Mouse (Mus musculus): ENCODE results near the gene Nav2. TPM values are rescaled to one million over a fixed set of nuclear protein-coding genes. Genes with fewer than 3 reads are reported as not detected.

The Nav2 gene
- total and polyA plus RNA-seq, 2 experiments from 2014 or later: 16.3 to 44.0 TPM

DNA sequence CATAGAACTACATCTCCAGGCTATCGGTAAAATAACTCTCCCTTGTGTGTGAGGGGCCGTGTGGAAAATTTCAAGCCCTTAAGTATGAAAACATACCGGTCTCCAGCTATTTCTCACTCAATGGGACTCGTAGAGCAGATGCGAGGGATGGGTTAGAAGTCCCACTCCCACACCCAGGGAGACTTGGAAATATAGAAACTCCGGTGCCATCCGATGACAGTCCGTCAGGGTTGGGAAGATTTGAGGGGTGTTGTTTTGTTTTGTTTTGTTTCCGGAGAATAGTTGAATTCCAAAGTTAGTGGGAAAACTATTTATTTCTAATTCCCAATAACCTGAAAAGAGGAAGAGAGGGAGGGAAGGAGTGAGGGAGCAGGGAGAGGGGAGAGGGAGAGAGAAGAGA lies 728.8 kb downstream of the Nav2 start:
- Histone ChIP-seq H3K36me3 (ENCODE audit: insufficient read depth) (no peaks in the 10 kb centered on the region), H3K4me1 (ENCODE audit: insufficient read depth) (no peaks in the 10 kb centered on the region), H3K4me3 (ENCODE audit: low read depth, low read length) (no peak overlapping the region), H3K27me3 (ENCODE audit: insufficient read depth, low read length) (peaks cover 94% of the 10 kb centered on the region), H3K27ac (ENCODE audit: low read depth, low read length) (no peak overlapping the region), H3K9ac (no peak overlapping the region), H3K9me3 (ENCODE audit: low read length) (no peaks in the 10 kb centered on the region), H3K4me2 (ENCODE audit: low read depth) (no peak overlapping the region)
- ATAC-seq (no peak), DNase-seq (no peak)
- 1% methylated on average over 9 of the region's 9 CpGs for WGBS
- no peak for TF ChIP-seq CTCF (IDR thresholded peaks at IDR 0.05; ENCODE audit: low read depth)

DNA sequence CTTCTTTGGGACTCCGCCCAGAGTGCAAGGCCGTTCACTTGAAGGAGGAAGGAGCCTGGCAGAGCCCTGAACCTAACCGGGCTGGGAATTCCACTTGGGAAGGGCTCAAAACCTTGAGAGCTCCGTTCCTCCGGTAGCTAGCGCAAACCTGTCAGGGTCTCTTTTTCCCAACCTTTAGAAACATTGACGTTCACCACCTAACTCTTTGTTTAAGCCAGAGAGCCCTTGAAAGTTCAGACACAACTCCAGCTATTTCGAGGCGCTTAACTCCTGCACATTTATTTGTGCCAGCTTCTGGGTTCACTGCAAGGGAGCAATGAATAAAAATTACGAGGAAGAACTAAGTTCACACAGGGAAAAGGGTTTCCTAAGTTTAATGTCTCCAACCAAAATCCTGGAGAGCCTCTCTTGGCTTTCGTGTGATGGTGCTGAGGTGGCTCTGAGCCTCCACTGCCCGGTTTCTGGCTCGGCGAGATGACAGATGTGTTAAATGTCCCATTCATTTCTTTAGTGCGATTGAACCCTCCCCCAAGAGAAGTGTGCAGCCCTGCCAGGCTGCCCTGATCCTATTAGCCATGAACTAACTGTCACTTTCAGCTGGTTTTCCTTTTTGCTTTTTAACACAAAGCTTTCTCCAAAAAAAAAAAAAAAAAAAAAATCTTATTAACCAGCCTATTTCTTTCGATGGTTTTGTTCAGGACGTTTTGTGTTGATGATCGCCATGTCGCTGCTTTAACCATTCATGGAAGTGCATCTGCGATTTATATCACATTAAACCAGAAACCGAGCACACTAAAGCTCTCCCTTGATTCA lies 729.5 kb downstream of the Nav2 start:
- Histone ChIP-seq H3K4me1 (ENCODE audit: insufficient read depth) (no peaks in the 10 kb centered on the region), H3K27ac (ENCODE audit: low read depth, low read length) (no peak overlapping the region), H3K4me2 (ENCODE audit: low read depth) (no peak overlapping the region), H3K9ac (no peak overlapping the region), H3K27me3 (ENCODE audit: insufficient read depth, low read length) (peaks cover 88% of the 10 kb centered on the region), H3K4me3 (ENCODE audit: low read depth, low read length) (no peak overlapping the region), H3K9me3 (ENCODE audit: low read length) (no peaks in the 10 kb centered on the region), H3K36me3 (ENCODE audit: insufficient read depth) (no peaks in the 10 kb centered on the region)
- DNase-seq (peak; percentile 40), ATAC-seq (no peak)
- TF ChIP-seq CTCF (IDR thresholded peaks at IDR 0.05; ENCODE audit: low read depth): no peak
- 2% methylated on average over 21 of the region's 21 CpGs for WGBS

DNA sequence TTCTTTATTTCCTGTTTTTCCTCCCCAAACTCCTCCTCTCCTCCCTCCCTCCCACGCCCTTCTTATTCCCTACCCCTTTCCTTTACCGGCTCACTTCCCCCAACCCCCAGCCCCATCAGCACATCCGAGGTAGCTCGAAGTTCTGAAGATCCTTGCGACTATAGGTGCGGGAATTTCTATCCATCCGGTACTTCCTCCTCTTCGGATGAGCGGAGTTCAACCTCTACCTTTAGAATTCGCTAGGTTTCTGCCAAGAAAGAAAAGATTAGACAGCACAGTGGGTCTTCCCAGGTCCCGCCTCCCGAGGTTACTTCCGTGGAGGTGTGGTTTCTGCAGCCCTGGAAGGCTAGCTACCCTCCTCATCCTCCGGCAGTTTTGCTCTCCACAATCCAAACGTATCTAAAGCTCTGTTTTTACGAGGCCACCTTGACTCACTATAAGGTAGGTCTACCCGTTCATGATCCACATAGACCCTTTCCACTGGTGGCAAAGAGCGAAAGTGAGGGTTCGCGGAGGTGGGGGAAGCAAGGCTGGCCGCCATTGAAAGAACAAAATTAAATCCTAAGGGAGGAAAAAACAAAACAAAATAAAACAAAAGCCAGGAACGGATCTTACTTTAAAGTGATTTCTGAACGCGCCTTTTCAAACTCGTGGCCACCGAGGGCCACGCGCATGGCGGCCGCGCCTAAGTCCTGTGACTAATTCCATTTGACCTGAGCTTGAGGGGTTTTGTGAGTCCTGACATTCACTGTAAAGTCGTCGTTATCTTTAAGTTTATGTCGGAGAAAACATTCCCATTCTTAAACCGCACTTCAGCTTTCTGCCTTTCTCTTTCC lies 730.6 kb downstream of the Nav2 start:
- Histone ChIP-seq H3K27me3 (ENCODE audit: insufficient read depth, low read length) (peaks cover 77% of the 10 kb centered on the region), H3K9ac (no peak overlapping the region), H3K4me2 (ENCODE audit: low read depth) (no peak overlapping the region), H3K4me1 (ENCODE audit: insufficient read depth) (no peaks in the 10 kb centered on the region), H3K27ac (ENCODE audit: low read depth, low read length) (no peak overlapping the region), H3K9me3 (ENCODE audit: low read length) (no peaks in the 10 kb centered on the region), H3K36me3 (ENCODE audit: insufficient read depth) (no peaks in the 10 kb centered on the region), H3K4me3 (ENCODE audit: low read depth, low read length) (no peak overlapping the region)
- DNase-seq: peak; percentile 10
- no peak for TF ChIP-seq CTCF (IDR thresholded peaks at IDR 0.05; ENCODE audit: low read depth)
- ATAC-seq: no peak
- WGBS: 3% methylated on average over 35 of the region's 35 CpGs

DNA sequence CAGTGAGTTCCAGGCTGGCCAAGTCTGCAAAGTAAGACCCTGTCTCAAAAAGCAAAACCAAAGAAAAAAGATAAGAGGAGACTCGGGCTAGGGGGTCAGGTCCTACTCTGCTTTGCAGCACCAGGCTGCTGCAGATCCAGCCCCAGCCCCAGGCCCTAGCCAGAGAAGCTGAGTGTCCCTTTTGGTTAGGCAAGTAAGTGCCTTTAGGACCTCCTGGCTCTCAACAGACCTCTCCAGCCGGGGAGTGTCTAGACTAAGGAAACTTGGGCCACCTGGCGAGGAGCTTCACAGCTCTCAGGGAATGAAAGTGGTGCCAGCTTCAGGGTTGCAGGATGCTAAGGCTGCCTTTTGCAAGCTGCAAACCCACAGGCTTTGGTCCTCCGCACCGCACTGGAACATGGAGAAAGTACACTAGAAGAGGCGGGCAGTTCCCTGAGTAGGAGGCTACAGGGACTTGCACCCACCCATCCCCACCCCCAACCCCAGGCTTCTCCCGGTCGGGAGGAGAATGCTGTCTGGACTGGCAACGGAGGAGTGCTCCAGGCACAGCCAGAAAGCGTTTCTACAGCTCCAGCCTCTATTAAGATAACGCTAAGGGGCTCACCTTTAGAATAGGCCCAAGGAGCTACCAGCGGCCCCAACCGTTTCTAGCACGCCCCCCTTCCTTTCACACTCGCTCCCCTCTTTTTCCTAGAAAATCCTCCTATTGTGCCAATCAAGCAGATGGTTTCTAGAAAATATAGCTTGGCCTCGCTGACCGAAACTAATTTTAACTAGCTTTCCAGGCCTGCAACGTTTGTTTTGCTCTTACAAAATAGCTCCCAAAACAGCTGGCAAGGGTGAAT lies 731.6 kb downstream of the Nav2 start:
- H3K27ac ChIP-seq (ENCODE audit: low read depth, low read length): no peak overlapping the region
- no peak for TF ChIP-seq CTCF (IDR thresholded peaks at IDR 0.05; ENCODE audit: low read depth)
- H3K4me2 ChIP-seq (ENCODE audit: low read depth): no peak overlapping the region
- H3K27me3 ChIP-seq (ENCODE audit: insufficient read depth, low read length): peaks cover 70% of the 10 kb centered on the region
- H3K9ac ChIP-seq: no peak overlapping the region
- no peaks in the 10 kb centered on the region for H3K36me3 ChIP-seq (ENCODE audit: insufficient read depth)
- ATAC-seq: no peak
- H3K4me1 ChIP-seq (ENCODE audit: insufficient read depth): no peaks in the 10 kb centered on the region
- DNase-seq: peak; percentile 21
- no peak overlapping the region for H3K4me3 ChIP-seq (ENCODE audit: low read depth, low read length)
- no peaks in the 10 kb centered on the region for H3K9me3 ChIP-seq (ENCODE audit: low read length)
- 10% methylated on average over 18 of the region's 18 CpGs for WGBS

DNA sequence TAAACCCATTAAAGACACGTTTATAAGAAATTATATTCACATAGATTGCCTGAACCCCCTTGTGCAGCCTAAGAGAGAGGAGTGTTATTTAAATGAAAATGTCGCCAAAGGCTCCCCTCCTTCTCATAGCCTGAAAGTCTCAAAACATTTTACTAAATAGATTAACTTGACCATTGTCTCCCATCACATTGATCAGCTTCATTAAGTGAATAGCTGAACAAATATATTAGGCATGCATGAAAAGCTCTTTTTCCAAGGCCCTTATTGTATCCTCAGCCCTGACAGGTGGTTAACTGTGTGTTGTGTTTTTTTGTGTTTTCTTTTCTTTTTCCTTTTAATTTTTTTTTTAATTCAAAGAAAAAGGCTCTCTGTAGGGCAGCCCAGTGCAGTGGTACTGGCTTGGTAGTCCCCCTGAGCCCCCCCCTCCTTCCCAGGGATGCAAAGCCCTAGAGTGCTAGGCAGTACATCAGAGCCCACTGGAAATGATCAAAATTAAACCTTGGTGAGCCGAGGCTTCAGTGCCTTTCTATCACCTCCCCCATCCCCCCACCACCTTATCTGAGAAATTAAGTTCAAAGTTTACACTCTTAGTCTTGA lies 732.3 kb downstream of the Nav2 start:
- Histone ChIP-seq H3K9ac (no peak overlapping the region), H3K36me3 (ENCODE audit: insufficient read depth) (no peaks in the 10 kb centered on the region), H3K27ac (ENCODE audit: low read depth, low read length) (no peak overlapping the region), H3K9me3 (ENCODE audit: low read length) (0 out of 2 replicates have a peak, but pooled peaks cover 3% of the 10 kb centered on the region), H3K4me2 (ENCODE audit: low read depth) (no peak overlapping the region), H3K4me1 (ENCODE audit: insufficient read depth) (no peaks in the 10 kb centered on the region), H3K4me3 (ENCODE audit: low read depth, low read length) (no peak overlapping the region), H3K27me3 (ENCODE audit: insufficient read depth, low read length) (peaks cover 64% of the 10 kb centered on the region)
- no peak for ATAC-seq
- DNase-seq: no peak
- no peak for TF ChIP-seq CTCF (IDR thresholded peaks at IDR 0.05; ENCODE audit: low read depth)
- WGBS: 13% methylated on average over 3 of the region's 3 CpGs

Other genes starting within 250 kb of the Nav2 start
- gene Zdhhc13, start 119.7 kb upstream of the Nav2 start, total RNA-seq (2014; rRNA removed): 55.9 and 58.9 TPM in 2 replicates
- gene Zdhhc13, start 119.7 kb upstream of the Nav2 start, polyA plus RNA-seq (2015; fragmentation: Nextera tagmentation; extraction: Ambion mirVana): 25.0 and 28.3 TPM in 2 replicates
- 1.2 TPM in 1 of 2 replicates, not detected in the other for gene Csrp3, start 60.7 kb upstream of the Nav2 start, total RNA-seq (2014; rRNA removed)
- not detected in 2 replicates for gene Csrp3, start 60.7 kb upstream of the Nav2 start, polyA plus RNA-seq (2015; fragmentation: Nextera tagmentation; extraction: Ambion mirVana)
- gene E2f8, start 27.1 kb upstream of the Nav2 start, total RNA-seq (2014; rRNA removed): 0.92 and 2.0 TPM in 2 replicates
- gene E2f8, start 27.1 kb upstream of the Nav2 start, polyA plus RNA-seq (2015; fragmentation: Nextera tagmentation; extraction: Ambion mirVana): 1.0 and 1.1 TPM in 2 replicates